Mouse (Mus musculus) embryo, embryonic 11.5 days (tissue): Measurements from ENCODE around the gene Crybg2.

ENCODE experiments used
- DNase-seq: peaks from one replicate; pipeline ENCODE4 v3.0.0-alpha.2; 2012; ENCODE audit warnings: low read depth, low spot score

Crybg2 gene

DNA sequence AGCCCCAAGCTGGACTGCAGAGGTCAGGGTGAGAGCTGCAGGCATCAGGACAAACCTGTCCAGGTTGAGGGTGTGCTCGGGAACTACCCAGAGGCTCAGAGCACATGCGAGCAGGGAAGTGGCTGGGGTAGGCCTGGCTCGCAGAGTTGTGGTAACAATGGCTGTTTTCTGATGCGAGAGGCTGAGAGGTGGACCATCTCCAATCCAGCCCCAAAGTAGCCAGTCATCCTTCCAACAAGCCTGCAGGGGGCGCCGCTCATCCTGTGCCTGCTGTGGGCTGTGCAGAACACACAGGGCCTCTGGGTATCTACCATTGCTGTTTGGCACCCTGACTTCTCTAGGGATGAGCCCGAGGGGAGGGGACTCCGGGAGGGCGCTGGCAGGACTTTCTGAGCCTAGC, 59.0 kb downstream of the Crybg2 start:
- no peak for DNase-seq

GRCm38 (mm10) chr4:134120192-134120805, 59.7 kb downstream of the Crybg2 start:
- no peak for DNase-seq

- DNase-seq: no peak
Measured at GRCm38 (mm10) chr4:134120916-134121315, 60.3 kb downstream of the Crybg2 start.

GRCm38 (mm10) chr4:134121571-134121970, 61.0 kb downstream of the Crybg2 start:
- DNase-seq: no peak

DNA sequence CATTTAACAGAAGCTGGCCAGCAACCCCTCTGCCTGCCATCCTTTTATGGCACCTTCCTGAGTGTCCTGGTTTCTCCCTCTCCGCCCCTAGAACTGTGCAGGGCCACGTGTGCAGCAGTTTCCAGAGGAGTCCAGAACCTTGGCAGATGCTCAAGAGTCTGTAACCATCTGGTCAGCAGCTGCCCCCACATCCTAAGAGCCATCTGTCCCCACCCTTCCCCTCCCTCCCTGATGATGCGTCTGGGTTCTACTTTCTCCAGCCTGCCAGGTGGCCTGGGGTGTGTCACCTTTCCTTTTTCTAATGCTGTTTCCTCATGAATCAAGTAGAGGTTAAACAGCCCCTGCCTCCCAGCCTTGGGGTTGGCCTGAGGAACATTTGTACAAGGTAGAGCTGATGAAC, 61.7 kb downstream of the Crybg2 start:
- DNase-seq: no peak

GRCm38 (mm10) chr4:134123147-134123546, 62.5 kb downstream of the Crybg2 start:
- no peak for DNase-seq

GRCm38 (mm10) chr4:134123680-134124551, 63.3 kb downstream of the Crybg2 start:
- peak; percentile 50 for DNase-seq

DNA sequence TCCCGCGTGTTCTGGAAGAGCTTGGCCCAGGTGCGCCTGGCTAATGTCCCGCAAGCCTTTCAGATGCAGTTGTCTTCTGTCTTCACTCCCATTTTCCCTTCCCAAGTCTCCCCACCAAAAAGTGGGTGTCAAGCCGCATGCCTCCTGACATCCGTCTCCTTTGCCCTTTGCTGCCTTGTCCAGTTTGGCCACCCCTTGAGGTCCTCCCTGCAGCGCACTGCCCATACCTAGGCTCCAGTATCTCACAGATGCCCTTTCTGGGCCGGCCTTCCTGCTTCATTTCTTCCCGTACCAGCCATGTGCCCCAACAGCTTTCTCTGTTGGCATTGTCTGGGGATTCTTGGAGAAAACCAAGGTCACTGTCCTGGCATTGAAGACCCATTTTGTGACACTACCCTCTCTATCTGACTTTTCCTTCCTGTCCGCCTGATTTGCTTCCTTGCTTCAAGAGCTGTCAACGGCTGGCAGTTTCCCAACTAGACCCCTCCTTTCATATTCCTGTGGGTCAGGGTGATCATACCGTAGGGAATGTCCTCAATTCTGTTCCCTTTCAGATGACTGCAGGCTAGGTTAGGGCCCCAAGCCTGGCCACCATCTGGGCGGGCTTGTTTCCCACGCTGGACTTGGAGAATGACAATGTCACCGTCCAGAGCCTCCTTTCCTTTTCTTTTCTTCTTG, 64.9 kb downstream of the Crybg2 start:
- no peak for DNase-seq

DNA sequence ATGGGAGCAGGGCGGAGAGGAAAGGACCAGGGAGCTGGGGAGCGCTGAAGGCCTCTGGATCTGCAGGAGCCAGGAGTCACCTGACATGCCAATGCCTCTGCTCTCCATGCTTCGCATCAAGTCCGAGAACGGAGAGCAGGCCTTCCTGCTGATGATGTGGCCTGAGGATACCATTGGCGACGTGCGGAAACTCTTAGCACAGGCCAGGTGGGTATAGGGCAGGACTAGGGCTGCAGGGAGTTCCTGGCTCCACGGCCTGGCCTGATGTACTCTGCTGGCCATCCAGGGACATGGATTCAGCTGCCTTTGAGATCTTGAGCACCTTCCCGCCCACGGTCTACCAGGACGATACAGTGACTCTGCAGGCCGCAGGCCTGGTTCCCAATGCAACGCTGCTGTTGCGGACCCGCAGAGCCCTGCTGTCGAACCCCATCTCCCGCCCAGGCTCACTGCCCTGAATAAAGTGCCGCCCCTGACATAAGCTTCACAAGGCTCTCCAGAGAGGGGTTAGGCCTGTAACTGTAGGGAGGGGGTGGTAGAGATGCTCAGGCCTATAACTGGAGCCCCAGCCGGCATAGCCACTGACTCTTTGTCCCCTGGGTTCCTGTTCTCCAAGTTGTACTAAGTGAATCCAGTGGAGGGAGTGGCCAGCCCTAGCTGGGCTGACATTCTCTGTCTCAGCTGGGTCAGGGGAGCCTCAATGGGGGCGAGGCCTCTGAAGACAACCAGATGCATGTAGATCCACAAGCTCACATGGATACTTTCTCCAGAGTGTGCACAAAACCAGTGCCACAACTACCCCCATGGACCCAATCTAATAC, 65.9 kb downstream of the Crybg2 start:
- no peak for DNase-seq

- no peak for DNase-seq
Measured at GRCm38 (mm10) chr4:134127121-134127455, 66.5 kb downstream of the Crybg2 start.

- no peak for DNase-seq
Measured at GRCm38 (mm10) chr4:134127793-134128192, 67.2 kb downstream of the Crybg2 start.

- peak; percentile 78 for DNase-seq
Measured at GRCm38 (mm10) chr4:134128221-134128982, 67.8 kb downstream of the Crybg2 start, which contains the start of gene Sh3bgrl3. Gene Sh3bgrl3, minus strand, starts transcription at chr4:134128789.

DNA sequence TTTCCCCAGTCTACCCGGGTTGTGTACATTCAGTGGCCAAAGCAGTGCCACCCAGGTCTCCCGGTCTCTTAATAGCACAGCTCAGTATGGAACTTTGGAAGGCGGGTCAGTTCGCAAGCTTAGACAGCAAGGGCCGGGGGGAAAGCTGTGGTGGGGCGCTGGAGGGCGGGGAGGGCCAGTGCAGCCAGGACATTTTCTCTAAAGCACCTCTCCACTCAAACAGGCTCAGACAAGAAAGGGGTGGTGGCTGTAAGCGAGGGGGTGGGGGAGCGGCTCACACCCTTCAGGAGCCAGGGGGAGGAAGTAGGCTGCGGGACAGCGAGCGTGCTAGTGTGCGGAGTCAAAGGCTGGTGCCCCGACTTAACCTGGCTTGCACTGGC, 68.4 kb downstream of the Crybg2 start:
- DNase-seq: no peak

DNA sequence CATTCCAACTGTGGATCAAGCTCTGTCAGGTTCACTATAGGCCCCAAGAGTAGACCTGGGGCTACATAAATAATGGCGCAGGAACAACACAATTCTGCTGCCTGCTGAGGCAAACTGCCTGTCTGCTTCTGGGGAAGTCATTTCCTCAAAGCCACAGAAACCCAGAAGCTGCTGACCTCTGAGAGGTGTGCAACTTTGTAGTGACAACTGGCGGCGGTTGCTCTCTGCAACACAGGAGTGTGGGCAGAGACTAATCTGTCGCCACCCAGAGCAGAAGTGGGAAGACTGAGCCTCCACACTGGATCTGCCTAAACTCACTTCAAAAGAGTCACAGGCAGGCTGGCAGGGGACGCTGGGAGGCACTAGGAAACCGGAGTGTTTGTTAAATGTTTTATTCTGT, 68.9 kb downstream of the Crybg2 start:
- DNase-seq: no peak

GRCm38 (mm10) chr4:134132117-134132516, 71.5 kb downstream of the Crybg2 start:
- no peak for DNase-seq

DNA sequence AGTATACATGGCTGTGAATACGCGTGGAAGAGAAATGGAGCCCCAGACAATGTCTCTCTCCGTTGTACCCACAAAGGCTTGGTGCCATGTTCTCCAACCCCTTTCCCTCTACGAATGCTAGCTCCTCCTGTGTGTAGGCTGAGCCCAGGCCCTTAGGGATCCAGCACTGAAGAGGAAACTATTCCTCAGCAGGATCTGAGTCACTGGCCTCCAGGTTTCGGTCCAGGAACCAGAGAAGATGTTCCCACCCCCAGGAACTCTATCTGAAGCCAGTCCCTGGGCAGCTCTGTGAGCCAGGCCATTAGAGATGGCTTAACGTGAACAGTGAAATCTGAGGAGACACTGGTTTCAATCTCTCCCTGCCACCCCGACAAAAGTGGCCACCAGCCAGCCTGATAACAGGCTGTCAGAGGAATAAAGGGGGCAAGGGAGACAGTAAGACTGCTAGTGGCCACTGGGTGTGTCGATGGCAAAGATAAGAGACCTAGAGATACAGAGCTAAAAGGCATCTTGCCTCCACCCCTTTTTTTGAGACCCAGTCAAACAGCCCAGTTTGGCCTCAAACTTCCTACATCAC, 72.0 kb downstream of the Crybg2 start:
- no peak for DNase-seq

DNA sequence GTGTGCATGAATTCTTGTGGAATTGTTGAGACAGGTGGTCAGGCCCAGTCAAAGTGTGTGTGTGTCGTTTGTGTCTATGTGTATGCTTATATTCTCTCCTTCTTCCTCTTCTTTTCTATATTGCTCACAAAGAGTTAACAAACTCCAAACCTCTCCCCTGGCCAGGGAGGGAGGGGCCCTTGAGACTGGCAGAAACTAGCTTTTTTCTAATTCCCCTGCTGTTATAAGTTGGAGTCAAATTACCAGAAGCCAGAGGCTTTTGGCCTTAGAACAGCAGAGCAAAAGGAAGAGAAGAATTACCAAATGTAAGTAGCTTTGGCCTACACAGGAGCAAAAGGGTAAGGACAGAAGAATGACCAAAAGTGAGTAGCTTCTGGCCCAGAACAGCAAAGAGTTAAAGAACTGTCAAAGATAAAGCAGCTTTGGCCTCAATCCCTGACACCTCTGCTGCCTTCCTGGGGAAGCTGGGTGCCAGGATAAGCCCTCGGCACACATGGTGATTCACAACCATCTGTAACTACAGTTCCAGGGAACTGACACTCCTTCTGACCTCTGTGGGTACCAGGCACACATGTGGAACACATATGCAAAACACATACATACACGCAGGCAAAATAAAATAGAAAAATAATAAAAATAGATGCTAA, 75.8 kb downstream of the Crybg2 start:
- no peak for DNase-seq

GRCm38 (mm10) chr4:134138857-134139256, 78.2 kb downstream of the Crybg2 start:
- no peak for DNase-seq
